Mouse (Mus musculus): Measurements from ENCODE around the gene Ackr4.
A peak's percentile ranks its signal among the peaks of the same experiment; 100 is the strongest.

Ackr4 gene

DNA sequence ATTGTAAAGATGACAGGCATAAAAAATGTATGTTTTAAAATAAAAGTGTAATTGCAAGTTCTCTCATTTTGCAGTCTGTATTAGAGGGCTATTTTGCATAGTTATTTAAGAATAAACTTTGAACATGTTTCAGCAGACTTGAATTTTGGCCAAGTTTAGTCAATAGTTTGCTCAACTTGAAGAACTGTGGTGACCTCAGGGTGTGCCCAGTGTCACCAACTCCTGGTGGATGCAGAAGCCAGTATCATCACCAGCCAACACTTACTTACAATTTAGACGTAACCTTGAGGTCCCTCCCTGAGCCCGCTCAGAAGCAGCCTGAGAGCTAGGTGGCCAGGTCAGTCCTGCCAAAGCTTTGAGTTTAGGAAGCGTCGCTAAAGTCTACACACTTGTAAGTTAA is 83.1 kb downstream of the Ackr4 start:
- DNase-seq (ENCODE audit: low spot score in 2 of 2), result no peak

DNA sequence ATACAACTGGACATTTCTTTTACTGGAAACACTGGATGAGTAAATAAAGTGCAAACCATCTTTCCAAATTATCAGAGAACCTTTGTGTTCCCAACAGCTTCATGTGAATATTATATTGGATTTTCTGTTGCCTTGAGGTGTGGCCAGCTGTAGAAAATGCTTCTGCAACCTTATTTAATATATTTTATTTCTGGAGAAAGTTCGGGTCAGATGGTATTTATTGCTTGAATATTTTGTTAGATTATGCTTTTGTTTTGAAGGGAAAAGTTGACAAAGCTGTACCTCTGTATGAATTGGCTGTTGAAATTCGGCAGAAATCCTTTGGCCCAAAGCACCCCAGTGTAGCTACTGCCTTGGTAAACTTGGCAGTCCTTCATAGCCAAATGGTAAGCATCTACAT is 86.4 kb downstream of the Ackr4 start, which contains the start of gene Gm28305:
Gene Gm28305 (plus strand): TSS at position 301 of the 400 bp plus-strand sequence.
- DNase-seq (ENCODE audit: low spot score in 2 of 2), result no peak

GRCm38 (mm10) chr9:104039742-104040141 is 87.0 kb downstream of the Ackr4 start:
- no peak for DNase-seq (ENCODE audit: low spot score in 2 of 2)

DNA sequence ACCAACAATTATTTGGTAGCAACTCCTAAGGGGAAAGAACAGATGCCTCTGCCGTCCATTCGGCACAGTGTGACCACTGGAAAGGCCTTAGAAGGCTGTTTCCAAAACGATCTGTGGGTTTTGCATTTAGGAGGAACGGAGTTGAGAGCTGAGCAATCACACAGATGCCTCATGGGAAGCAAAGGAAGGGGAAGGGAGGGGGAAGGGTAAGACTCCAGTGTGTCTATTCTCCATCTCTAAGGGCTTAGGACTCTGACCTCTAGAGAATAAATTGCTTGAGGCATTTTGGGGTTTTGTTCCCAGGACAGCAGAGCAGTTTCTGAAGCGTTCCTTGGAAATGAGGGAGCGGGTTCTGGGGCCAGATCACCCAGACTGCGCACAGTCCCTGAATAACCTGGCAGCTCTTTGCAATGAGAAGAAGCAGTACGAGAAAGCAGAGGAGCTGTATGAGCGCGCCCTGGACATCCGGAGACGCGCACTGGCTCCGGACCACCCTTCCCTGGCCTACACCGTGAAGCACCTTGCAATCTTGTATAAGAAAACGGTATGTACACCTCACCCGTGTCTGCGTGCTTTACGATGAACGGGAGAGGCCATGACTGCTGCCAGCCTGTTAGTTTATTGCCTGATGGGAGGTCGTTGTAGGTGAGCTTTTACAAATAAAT is 87.6 kb downstream of the Ackr4 start:
- DNase-seq (ENCODE audit: low spot score in 2 of 2), result no peak

DNA sequence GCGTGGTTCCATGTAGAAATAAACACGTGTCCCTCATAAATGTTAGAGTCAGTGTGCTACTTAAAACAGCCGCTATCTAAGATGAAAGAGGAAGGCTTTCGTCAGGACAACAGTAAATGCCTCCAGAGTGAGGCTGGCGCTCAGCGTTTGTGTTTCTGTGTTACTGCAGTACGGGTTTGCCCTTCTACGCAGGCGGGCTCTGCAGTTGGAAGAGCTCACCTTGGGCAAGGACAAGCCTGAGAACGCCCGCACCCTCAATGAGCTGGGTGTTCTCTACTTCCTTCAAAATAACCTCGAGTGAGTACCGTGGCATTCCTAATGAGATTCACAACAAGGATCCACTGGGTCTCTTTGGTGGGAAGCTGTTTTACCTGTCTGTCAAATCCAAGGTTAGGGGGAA is 88.5 kb downstream of the Ackr4 start:
- DNase-seq (ENCODE audit: low spot score in 2 of 2), result no peak

GRCm38 (mm10) chr9:104035261-104036015 is 91.3 kb downstream of the Ackr4 start:
- DNase-seq (ENCODE audit: low spot score in 2 of 2), result peak; percentile 28 to 50

DNA sequence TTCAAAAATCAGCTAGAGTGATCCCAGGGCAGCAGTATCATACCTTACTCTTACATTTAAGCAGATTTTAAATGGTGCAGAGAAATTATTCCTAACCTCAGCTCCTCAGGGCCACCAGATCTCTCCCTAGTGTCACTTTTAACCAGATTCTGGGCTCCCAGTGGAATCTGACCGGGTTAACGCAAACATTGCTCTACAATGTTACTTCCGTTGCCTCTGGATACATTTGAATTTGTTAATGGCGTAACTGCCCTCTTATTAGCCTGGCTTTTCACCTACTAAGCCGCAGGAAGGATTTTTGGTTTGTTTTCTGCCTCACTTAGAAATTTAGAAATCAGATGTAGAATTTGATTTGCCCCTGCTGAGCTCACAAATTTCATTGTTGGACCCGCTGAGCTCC is 92.0 kb downstream of the Ackr4 start:
- DNase-seq (ENCODE audit: low spot score in 2 of 2), result no peak

GRCm38 (mm10) chr9:104034231-104034630 is 92.5 kb downstream of the Ackr4 start:
- DNase-seq (ENCODE audit: low spot score in 2 of 2), result no peak

All from heart, adult 9 months (tissue).